Mouse (Mus musculus) right cerebral cortex, postnatal 36 days (tissue): ENCODE results near the gene Kank4.
A peak's percentile ranks its signal among the peaks of the same experiment; 100 is the strongest.
"Not testable (repeated sequence)": the region's sequence is repeated elsewhere in the genome, so short reads cannot be mapped to it uniquely, and the experiment has no call there.

Experiments used
- DNase-seq, 2 experiments: peaks; one replicate each; pipeline ENCODE4 v3.0.0; 2022; ENCODE audit warnings: low spot score in 2 of 2, mixed read lengths in 1 of 2

Kank4 gene

GRCm38 (mm10) chr4:98776721-98777427 lies 40.5 kb downstream of the Kank4 start:
- DNase-seq: no peak

DNA sequence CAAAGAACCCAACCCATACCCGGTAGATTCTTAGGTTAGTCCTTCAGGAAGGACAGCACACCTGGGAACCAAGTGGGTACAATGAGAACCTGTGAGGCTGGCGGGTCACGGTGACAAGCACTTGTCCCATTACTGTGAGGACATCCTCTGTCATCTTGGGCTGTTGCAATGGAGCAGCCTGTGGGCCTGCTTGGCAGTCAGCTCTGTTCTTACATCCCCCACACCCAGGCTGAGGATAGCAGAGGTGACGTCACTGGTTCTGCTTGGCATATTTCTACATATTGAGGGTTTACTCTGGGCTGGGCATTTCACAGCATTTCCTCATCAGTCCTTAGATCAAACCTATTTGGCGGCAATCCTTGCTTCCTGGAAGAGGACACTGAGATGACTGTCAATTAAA lies 43.6 kb downstream of the Kank4 start:
- DNase-seq: no peak

DNA sequence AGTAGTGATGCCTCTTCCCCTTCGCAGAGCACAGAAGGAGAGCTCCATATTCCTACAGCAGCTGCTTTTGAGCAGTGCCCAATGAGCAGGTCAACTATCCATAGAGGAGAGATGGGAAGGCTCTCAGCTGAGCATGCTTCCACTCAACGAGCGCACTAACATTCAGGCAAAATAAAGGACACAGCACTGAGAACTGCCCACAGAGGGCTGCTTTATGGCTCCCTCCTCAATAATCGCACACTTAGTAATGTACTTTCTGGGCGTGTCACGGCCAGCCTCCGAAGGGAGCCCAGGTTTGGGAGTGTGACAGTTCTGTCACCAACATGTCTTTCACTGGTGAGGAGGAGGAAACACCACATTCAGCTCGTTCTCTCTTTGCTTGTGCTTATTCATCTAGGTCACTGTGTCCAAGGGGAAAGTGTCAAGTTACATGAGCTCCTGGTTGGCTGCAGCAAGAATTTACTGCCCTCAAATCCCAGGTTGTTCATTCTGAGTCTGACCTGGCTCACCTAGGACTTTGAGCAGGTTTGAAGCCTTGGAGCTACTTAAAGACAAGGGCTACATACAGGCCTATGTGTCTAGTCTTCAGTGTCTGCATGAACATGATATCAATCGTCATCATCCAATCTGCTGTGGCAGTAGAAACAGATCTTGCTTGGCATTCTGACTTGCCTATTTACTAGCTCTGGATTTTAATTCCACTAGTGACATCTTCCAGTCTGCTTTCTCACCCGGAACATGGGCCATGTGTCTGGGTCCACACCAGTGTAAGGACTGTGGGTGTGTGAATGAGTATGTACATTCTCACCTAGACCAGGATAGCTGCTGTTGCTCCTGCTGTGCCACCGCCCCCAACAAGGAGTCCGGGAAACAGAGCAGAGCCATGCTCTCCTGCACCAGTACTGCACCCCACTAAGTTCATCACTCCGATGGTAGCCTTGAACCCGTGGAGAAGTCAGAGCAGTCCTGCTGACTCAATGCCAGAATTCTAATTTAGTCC lies 49.9 kb downstream of the Kank4 start:
- DNase-seq: no peak

DNA sequence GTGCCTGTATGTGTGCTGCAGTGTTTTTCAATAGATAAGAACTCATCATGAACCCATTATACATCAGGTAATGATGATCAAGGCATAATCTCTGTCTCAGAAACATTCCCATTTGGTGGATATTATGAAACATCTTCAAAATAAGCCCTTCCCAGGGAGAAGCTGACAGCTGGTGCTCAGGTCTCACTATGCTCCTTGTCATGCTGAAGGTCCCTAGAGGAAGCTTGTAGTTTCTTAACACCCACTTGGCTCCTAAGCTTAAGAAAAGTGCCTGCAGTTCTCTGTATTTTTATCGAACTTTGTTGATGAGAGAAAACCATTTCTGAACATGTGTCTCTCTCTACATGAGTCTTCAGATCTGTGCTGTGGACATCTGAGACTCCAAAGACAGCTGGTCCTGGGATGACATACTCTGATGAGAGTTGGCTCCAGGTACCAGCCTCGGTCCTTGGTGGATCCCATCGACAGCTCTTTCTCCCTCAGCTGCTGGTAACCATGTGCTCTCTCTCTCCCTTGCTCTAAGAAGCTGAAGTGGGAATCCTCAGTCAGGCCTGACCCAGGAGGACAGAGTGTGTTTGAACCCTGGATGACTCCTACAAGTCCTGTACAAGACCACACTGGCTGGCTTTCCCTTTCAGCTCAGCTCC lies 58.3 kb downstream of the Kank4 start:
- DNase-seq: no peak

- DNase-seq: no peak
These were observed 59.1 kb downstream of the Kank4 start for GRCm38 (mm10) chr4:98758012-98758821.

GRCm38 (mm10) chr4:98756141-98756540 lies 61.2 kb downstream of the Kank4 start:
- DNase-seq: no peak

DNA sequence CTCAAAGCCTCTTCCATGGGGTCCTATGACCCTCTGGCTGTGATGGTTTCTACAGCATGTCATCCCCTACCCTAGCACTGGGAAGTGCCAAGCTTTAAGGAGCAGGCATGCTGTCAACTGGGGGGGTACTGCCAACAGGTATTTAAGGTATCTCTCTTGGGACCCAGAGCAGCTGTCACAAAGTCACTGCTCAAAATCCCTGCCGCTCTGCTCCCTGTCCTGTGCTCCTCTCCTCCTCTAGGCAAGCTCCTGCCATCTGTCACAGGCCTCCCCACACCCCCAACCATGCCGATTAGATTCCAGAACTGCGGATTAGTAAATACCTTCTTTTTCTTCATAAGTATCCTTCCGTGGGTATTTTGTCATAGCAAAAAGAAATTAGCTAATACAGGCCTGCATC lies 62.9 kb downstream of the Kank4 start:
- no peak for DNase-seq

DNA sequence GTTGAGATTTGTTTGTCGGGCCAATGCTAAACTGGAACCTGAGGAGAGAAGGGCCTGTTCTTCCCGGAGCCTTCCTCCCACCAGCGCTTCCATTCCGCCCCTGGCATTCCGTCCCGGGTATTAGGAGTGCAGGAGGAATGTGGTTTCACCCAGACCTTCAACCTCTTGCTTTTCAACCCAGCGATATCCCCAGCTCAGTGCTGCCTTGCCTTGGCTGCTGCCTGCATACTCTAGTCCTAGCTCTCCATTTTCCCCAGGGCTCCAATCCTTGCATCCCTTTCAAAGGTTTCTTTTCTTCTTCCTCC lies 73.5 kb downstream of the Kank4 start:
- no peak for DNase-seq

GRCm38 (mm10) chr4:98743209-98743905 lies 74.0 kb downstream of the Kank4 start:
- DNase-seq: no peak

DNA sequence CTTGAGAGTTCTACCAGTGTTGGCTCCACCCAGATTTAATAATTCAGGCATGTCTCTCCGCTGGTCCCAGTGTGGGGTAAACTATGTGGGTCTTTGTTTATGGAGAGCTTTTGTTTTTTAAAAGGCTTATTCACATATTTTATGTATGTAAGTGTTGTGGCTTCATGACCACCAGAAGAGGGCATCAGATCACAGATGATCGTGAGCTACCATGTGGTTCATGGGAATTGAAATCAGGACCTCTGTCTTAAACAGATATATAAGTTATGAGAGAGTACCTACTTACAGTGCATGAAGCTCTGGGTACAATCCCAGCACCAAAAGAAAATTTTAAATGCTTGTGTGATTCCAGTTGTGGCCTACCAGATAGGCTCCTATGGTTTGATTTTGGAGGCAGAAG lies 77.6 kb downstream of the Kank4 start:
- DNase-seq: no peak

GRCm38 (mm10) chr4:98733660-98734059 lies 83.7 kb downstream of the Kank4 start:
- DNase-seq: no peak

- no peak for DNase-seq
These were observed 88.6 kb downstream of the Kank4 start for GRCm38 (mm10) chr4:98728716-98729115.

DNA sequence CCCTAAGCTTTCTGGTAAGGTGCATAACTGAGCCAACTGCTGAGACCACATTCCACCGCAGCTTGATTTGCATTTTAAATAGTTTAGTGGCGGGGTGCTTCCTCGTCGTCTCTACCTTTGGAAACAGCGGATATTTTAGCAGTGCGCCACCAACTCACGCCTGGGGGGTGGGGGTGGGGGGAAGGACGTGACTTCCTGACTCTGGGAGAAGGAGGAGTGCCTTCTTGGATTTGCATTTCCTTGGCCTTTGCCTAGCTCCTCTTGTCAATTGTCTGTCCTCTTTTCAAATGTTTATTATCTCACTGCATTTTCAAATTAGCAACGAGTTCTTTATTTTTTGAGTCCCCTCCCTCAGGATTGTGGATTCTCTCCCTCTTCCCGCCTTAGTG lies 89.4 kb downstream of the Kank4 start:
- DNase-seq: no peak

GRCm38 (mm10) chr4:98727295-98727958 lies 89.9 kb downstream of the Kank4 start:
- DNase-seq: no peak

GRCm38 (mm10) chr4:98726590-98727237 lies 90.6 kb downstream of the Kank4 start, which contains the start of gene L1td1:
Gene L1td1 (plus strand): TSS chr4:98726734.
- no peak for DNase-seq

- no peak for DNase-seq
These were observed 91.9 kb downstream of the Kank4 start for GRCm38 (mm10) chr4:98725439-98725838.

DNA sequence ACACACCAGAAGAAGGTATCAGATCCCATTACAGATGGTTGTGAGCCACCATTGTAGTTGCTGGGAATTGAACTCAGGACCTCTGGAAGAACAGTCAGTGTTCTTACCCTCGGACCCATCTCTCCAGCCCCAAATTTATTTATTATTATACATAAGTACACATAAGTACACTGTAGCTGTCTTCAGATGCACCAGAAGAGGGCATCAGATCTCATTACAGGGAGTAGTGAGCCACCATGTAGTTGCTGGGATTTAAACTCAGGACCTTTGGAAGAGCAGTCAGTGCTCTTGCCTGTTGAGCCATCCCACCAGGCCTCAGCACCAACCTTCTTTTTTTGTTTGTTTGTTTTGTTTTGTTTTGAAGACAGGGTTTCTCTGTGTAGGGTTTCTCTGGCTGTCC lies 92.7 kb downstream of the Kank4 start:
- not testable (repeated sequence) for DNase-seq

DNA sequence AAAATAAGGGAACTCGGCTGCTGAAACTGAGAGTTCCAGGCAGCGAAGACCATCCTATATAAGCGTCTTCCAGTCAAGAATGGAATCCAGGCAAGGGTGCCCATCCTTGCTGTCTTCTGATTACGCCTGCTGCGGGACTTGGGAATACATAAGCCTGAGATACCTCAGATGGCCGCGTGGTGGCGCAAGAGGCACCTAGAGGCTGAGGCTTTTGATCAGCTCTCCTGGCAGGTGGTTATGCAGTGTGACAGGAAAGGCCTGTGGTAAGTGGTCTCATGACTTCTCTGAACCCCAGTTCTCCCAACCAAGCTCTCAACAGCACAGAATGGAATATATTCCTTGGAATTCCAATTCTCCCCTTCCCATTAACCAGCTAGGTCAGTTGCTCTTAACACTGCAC lies 94.9 kb downstream of the Kank4 start:
- peak; percentile 22 to 33 for DNase-seq

GRCm38 (mm10) chr4:98718547-98718917 lies 98.8 kb downstream of the Kank4 start:
- DNase-seq: no peak
